Mouse (Mus musculus): Measurements from ENCODE around the gene Mavs.

DNA sequence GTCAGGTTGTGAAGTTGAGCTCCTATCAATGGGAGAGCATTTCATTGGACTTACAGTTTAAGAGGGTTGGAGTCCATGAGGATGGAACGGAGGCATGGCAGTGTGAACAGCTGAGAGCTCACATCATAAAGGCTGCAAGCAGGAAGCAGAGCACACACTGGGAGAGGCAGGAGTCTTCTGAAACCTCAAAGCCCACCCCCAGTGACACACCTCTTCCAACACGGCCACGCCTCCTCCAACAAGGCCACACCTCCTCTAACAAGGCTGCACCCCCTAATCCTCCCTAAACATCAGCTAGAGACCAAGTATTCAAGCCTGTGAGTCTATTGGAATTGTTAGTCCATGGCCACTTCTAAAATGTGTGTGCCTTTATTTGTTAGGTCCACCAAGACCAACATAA, 21.9 kb downstream of the Mavs start:
- no peak for TF ChIP-seq POLR2A (IDR thresholded peaks at IDR 0.05; ENCODE audit: low read depth, low read length)
- no peak for TF ChIP-seq CTCF (IDR thresholded peaks at IDR 0.05; ENCODE audit: extremely low read depth, insufficient read length, insufficient replicate concordance, low read depth, low read length)
